Mouse (Mus musculus): Measurements from ENCODE around the gene Atf6b. TPM values are rescaled to one million over a fixed set of nuclear protein-coding genes. Genes with fewer than 3 reads are reported as not detected.

Gene Atf6b
- polyA plus RNA-seq, 1 experiment from 2014 or later, result 117 TPM

DNA sequence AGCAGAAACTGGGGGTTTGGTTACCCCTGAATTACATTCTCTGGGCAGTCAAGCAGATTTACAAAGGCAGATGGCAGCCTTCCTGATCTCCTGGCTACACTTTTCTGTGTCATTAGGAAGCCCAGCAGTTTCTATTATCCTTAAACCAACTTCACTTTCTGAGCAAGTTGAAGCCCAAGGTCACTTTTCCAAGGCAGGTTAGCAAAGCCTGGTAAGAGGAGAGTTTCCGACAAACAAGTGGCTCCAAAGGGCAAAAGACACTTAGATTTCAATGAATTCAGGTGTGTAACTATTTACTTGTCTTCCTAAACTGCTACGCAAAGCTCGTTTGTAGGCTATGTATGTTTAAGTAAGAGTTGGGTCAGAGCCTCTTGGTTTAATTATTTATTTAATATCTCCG, 3.6 kb upstream of the Atf6b start:
- H3K4me2 ChIP-seq, result no peak overlapping the region
- no peak overlapping the region for H3K4me3 ChIP-seq
- no peaks in the 10 kb centered on the region for H3K9me3 ChIP-seq
- no peaks in the 10 kb centered on the region for H3K27me3 ChIP-seq
- H3K27ac ChIP-seq, result no peak overlapping the region
- ATAC-seq (ENCODE audit: low FRiP score), result no peak
- H3K9ac ChIP-seq, result no peak overlapping the region
- peaks cover 44% of the 10 kb centered on the region for H3K4me1 ChIP-seq (replicated peaks)
- WGBS, result 92% methylated on average over 4 of the region's 4 CpGs
- H3K36me3 ChIP-seq, result peaks cover under 1% of the 10 kb centered on the region

DNA sequence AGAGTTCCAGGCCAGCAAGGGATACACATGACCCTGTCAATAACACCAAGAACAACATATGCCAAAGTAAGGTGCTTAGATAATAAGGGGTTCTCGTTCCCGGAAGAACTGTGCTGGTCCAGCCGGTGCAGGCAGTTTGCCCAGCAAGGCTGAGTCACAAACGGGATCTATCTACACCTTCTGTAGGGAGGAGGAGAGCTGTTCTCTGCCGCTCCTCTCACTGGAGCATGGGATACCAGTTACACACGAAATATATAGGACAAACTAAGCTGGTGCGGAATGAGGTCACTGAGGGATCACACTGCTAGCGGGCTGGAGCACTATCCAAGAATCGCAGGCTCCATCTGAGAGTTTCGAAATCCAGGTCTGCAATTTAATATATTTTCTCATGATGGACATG, 3.0 kb upstream of the Atf6b start:
- no peak overlapping the region for H3K9ac ChIP-seq
- peaks cover 49% of the 10 kb centered on the region for H3K4me1 ChIP-seq (replicated peaks)
- H3K27me3 ChIP-seq, result no peaks in the 10 kb centered on the region
- no peak for ATAC-seq (ENCODE audit: low FRiP score)
- H3K4me2 ChIP-seq, result no peak overlapping the region
- WGBS, result 90% methylated on average over 10 of the region's 10 CpGs
- H3K27ac ChIP-seq, result peak overlapping the region; percentile 74; the same call in 1 of the 2 replicates
- H3K9me3 ChIP-seq, result no peaks in the 10 kb centered on the region
- no peak overlapping the region for H3K4me3 ChIP-seq
- H3K36me3 ChIP-seq, result peaks cover 6% of the 10 kb centered on the region

DNA sequence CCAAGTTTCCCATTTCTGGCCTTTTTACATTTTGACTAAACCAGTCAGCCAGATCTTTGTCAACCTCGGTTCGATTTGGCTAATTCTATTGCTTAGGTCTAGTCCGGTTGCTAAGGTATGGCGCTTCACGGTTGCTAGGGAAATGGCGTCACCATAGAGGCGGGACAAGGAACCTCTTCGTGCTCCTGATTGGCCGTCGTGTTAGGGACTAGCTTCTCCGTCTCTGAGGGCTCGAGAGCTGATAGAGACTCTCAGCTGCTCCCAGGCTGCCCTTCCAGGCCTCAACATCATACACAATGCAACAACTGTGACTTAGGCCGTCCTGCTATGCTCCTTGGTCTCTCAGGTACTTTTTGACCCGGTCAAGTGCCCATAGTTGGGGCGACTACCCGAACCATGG, 2.3 kb upstream of the Atf6b start, which contains the start of gene Fkbpl:
Gene Fkbpl (plus strand): TSS at position 157 of the 400 bp plus-strand sequence.
- Histone ChIP-seq H3K4me3 (peak within 1 kb of the TSS; percentile 56), H3K4me2 (peak within 1 kb of the TSS; percentile 85), H3K9ac (peak within 1 kb of the TSS; percentile 72), H3K27ac (peak within 1 kb of the TSS; percentile 74), H3K36me3 (peaks cover 13% of the 10 kb centered on the region), H3K4me1 (replicated peaks) (peaks cover 51% of the 10 kb centered on the region), H3K9me3 (no peaks in the 10 kb centered on the region), H3K27me3 (no peaks in the 10 kb centered on the region)
- 1% methylated on average over 16 of the region's 16 CpGs for WGBS
- ATAC-seq (ENCODE audit: low FRiP score), result peak; percentile 69

DNA sequence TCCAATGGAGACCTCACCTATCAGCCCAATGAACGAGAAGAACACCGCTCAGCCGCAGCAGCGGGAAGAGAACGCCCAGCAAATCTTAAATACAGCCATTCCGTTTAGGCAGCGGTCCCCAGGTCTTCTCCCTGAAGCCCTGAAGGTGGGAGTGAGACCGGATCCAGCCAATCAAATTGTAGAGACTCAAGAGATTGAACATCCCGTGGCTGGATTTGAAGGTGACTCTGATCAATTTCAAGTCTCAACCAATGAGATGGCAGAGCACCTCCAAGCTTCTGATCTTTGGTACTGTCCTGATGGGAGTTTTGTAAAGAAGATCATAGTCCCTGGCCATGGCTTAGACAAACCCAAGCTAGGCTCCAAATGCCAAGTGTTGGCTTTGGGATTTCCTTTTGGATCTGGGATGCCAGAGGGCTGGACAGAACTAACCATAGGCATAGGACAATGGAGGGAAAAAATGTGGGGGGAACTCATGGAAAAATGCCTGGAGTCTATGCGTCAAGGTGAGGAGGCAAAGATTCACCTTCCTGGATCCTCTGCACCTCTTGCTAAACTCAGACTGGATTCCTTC, 1.6 kb upstream of the Atf6b start:
- Histone ChIP-seq H3K9me3 (no peaks in the 10 kb centered on the region), H3K9ac (peak overlapping the region; percentile 72), H3K27ac (0 out of 2 replicates have a peak overlapping the region, but pooled peaks have one; percentile 74), H3K4me3 (peak overlapping the region; percentile 56), H3K36me3 (peaks cover 20% of the 10 kb centered on the region), H3K27me3 (no peaks in the 10 kb centered on the region), H3K4me1 (replicated peaks) (peaks cover 50% of the 10 kb centered on the region), H3K4me2 (peak overlapping the region; percentile 85)
- 45% methylated on average over 10 of the region's 10 CpGs for WGBS
- no peak for ATAC-seq (ENCODE audit: low FRiP score)

DNA sequence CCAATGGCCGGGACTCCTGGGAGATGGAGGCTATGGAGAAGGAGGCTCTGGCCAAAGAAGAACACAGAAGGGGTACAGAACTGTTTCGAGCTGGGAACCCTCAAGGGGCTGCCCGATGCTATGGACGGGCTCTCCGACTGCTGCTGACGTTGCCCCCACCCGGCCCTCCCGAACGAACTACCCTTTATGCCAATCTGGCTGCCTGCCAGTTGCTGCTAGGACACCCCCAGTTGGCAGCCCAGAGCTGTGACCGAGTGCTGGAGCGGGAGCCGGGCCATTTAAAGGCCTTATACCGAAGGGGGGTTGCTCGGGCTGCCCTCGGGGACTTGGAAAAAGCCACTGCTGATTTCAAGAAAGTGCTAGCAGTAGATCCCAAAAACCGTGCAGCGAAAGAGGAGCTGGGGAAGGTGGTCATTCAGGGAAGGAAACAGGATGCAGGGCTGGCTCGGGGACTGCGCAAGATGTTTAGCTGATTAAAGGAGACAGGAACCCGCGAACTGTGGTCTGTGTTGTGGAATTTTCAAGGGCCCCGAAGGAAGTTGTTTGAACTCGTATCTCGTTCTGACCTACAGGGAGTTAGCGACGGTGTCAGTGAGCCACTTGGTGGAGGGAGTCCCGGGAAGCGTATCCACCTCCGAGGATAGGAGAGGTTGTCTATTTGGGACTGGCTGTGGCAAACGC, 975 bp upstream of the Atf6b start:
- peaks cover 44% of the 10 kb centered on the region for H3K4me1 ChIP-seq (replicated peaks)
- no peaks in the 10 kb centered on the region for H3K9me3 ChIP-seq
- 85% methylated on average over 30 of the region's 30 CpGs for WGBS
- H3K27ac ChIP-seq, result no peak overlapping the region
- H3K27me3 ChIP-seq, result no peaks in the 10 kb centered on the region
- H3K36me3 ChIP-seq, result peaks cover 27% of the 10 kb centered on the region
- H3K9ac ChIP-seq, result no peak overlapping the region
- peak overlapping the region; percentile 97 for H3K4me3 ChIP-seq
- ATAC-seq (ENCODE audit: low FRiP score), result no peak
- H3K4me2 ChIP-seq, result peak overlapping the region; percentile 85

DNA sequence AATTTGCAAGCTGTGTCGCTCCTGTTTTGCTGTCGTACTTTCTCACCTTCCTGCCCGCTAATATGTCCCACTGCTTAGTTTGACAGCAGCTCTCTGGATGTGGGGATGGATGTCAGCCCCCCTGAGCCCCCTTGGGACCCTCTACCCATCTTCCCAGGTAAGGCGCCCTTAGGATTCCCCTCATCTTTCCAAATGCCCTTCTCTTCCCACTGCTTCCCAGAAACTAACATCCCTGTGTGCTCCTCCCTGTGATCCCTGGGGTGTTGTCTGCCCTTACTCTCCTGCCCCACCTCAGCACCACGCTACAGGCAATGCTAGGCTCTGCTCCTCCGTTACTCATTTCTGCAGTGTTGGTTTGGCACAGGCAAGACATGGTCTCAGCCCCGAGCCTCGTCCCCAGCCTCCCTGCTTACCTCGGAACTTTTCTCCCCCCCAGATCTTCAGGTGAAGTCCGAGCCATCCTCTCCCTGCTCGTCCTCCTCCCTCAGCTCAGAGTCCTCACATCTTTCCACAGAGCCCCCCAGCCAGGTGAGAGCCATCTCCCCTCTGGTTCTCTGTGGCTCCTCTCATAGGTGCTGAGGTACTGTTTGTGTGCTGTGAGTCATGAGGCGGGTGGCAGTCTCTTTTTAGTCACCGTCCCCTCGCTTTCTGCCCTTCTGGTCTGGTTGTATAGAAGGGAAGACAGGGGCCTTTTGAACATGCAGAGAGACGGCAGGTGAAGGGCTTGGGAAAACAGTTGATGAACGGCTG, 1.4 kb downstream of the Atf6b start:
- Histone ChIP-seq H3K9ac (peak overlapping the region; percentile 97), H3K4me3 (peak overlapping the region; percentile 97), H3K4me2 (peak overlapping the region; percentile 85), H3K9me3 (no peaks in the 10 kb centered on the region), H3K27ac (no peak overlapping the region), H3K27me3 (no peaks in the 10 kb centered on the region), H3K4me1 (replicated peaks) (peaks cover 35% of the 10 kb centered on the region), H3K36me3 (peaks cover 50% of the 10 kb centered on the region)
- ATAC-seq (ENCODE audit: low FRiP score), result no peak
- WGBS, result 85% methylated on average over 16 of the region's 16 CpGs

DNA sequence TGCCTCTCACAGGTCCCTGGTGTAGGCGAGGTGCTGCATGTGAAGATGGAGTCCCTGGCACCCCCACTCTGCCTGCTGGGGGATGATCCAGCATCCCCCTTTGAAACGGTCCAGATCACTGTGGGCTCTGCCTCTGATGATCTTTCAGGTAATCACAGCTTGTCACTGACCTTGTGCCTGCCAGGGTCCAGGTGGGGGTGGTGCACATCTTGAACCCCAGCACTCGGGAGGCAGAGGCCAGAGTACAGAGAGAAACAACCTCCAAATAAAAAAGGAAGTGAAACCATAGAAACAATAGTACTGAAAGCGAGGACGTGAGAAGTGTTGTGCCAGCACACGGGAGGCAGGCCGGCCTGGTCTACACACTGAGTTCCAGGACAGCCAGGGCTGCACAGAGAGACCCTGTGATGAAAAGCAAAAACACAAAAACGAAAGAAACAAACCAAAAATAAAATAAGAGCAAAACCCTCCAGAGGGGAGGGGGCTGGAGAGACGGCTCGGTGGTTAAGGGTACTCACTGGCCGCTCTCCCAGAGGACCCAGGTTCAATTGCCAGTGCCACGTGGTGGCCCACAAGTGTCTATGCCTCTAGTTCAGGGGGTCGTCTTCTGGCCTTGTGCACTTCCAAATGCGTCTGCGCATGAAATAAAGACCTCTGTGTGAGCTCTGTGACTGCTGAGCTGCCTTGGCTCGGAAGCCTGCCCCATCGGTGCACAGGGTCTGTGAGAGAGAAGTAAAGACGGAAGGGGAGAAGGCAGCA, 2.3 kb downstream of the Atf6b start:
- Histone ChIP-seq H3K36me3 (peaks cover 60% of the 10 kb centered on the region), H3K27ac (no peak overlapping the region), H3K4me3 (no peak overlapping the region), H3K4me1 (replicated peaks) (peaks cover 35% of the 10 kb centered on the region), H3K27me3 (no peaks in the 10 kb centered on the region), H3K9ac (no peak overlapping the region), H3K4me2 (no peak overlapping the region), H3K9me3 (no peaks in the 10 kb centered on the region)
- 90% methylated on average over 18 of the region's 18 CpGs for WGBS
- no peak for ATAC-seq (ENCODE audit: low FRiP score)

DNA sequence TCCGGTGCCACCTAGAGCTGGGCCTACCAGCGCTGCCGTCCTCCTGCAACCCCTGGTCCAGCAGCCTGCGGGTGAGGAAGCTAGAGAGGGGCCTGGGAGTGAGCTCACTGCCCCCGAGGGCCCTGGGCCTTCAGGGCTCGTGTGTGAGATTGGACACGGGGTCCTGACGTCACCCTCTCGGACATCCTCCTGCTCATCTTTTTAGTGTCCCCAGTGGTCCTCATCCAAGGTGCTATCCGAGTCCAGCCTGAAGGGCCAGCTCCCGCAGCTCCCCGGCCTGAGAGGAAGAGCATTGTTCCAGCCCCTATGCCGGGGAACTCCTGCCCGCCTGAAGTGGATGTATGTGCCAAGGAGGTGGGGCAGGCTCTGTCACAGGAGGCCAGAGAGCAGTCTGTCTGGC, 3.8 kb downstream of the Atf6b start:
- H3K4me1 ChIP-seq (replicated peaks), result peaks cover 30% of the 10 kb centered on the region
- peaks cover 72% of the 10 kb centered on the region for H3K36me3 ChIP-seq
- no peaks in the 10 kb centered on the region for H3K9me3 ChIP-seq
- no peak overlapping the region for H3K4me3 ChIP-seq
- no peak for ATAC-seq (ENCODE audit: low FRiP score)
- 92% methylated on average over 14 of the region's 14 CpGs for WGBS
- no peaks in the 10 kb centered on the region for H3K27me3 ChIP-seq
- 0 out of 2 replicates have a peak overlapping the region, but pooled peaks have one; percentile 29 for H3K9ac ChIP-seq
- no peak overlapping the region for H3K27ac ChIP-seq
- no peak overlapping the region for H3K4me2 ChIP-seq

DNA sequence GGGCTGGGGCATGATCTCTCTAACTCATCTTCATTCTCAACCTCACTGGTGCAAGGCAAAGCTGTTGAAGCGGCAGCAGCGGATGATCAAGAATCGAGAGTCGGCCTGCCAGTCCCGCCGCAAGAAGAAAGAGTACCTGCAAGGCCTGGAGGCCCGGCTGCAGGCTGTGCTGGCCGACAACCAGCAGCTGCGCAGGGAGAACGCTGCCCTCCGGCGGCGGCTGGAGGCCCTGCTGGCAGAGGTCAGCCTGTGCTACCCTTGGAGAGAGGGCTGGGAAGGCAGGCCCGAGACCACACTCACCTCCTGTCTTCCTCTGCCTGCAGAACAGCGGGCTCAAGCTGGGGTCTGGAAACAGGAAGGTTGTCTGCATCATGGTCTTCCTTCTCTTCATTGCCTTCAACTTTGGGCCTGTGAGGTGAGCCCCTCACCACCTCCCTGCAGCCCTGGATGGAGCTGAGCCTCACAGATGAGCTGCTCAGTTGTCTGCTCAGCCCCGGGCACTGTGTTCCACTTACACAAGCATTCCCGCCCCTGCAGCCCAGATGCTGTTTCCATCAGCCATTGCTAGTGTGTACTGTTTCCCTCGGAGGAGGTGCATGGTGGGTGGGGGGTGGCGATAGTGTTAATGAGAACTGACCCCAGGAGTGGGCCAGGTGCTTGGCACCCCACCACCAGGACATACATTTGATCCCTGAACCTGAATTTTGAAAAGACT, 4.7 kb downstream of the Atf6b start:
- Histone ChIP-seq H3K36me3 (peaks cover 72% of the 10 kb centered on the region), H3K9me3 (no peaks in the 10 kb centered on the region), H3K27me3 (no peaks in the 10 kb centered on the region), H3K27ac (no peak overlapping the region), H3K4me2 (no peak overlapping the region), H3K4me1 (replicated peaks) (peaks cover 30% of the 10 kb centered on the region), H3K9ac (no peak overlapping the region), H3K4me3 (no peak overlapping the region)
- ATAC-seq (ENCODE audit: low FRiP score), result no peak
- WGBS, result 49% methylated on average over 19 of the region's 19 CpGs

DNA sequence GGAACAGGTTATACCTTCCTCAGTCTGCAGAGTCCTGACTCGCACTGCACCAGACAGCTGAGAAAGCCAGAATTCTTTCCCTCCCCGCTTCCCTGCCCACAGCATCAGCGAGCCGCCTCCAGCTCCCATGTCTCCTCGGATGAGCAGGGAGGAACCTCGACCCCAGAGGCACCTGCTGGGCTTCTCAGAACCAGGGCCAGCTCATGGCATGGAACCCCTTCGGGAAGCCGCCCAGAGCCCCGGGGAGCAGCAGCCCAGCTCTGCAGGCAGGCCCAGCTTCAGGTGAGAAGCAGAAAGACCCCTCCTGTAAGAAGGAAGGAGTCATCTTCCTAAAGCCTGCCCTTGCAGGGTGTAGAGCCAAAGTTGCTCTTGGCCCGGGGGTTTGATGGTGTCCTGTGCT, 5.6 kb downstream of the Atf6b start:
- ATAC-seq (ENCODE audit: low FRiP score), result no peak
- no peak overlapping the region for H3K27ac ChIP-seq
- H3K4me3 ChIP-seq, result no peak overlapping the region
- no peaks in the 10 kb centered on the region for H3K27me3 ChIP-seq
- WGBS, result 90% methylated on average over 10 of the region's 10 CpGs
- H3K9ac ChIP-seq, result no peak overlapping the region
- H3K36me3 ChIP-seq, result peaks cover 72% of the 10 kb centered on the region
- H3K9me3 ChIP-seq, result no peaks in the 10 kb centered on the region
- peaks cover 28% of the 10 kb centered on the region for H3K4me1 ChIP-seq (replicated peaks)
- H3K4me2 ChIP-seq, result no peak overlapping the region

DNA sequence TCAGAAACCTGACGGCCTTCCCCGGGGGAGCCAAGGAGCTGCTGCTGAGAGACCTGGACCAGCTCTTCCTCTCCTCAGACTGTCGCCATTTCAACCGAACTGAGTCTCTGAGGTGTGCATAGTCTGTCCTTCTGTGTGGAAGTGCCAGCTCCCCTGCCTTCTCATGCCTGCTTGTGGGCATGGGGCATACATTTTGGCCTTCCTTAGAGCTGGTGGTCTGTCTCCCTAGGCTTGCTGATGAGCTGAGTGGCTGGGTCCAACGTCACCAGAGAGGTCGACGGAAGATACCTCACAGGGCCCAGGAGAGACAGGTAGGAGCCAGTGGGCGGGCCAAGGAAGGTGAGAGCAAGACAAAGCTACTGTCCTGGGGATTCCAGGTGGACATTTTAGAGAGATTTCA, 6.0 kb downstream of the Atf6b start:
- no peak for ATAC-seq (ENCODE audit: low FRiP score)
- Histone ChIP-seq H3K27me3 (no peaks in the 10 kb centered on the region; the same call in 1 of the 2 replicates), H3K9me3 (no peaks in the 10 kb centered on the region), H3K4me3 (no peak overlapping the region), H3K9ac (no peak overlapping the region), H3K4me1 (replicated peaks) (peaks cover 23% of the 10 kb centered on the region), H3K36me3 (peaks cover 72% of the 10 kb centered on the region), H3K27ac (no peak overlapping the region), H3K4me2 (no peak overlapping the region)
- WGBS, result 95% methylated on average over 8 of the region's 8 CpGs

All from hindbrain, embryonic 13.5 days (tissue).